Mouse (Mus musculus) embryonic facial prominence, embryonic 11.5 days (tissue): Measurements from ENCODE around the gene Pgbd5. TPM values are rescaled to one million over a fixed set of nuclear protein-coding genes. Genes with fewer than 3 reads are reported as not detected.

Experiments used
- ATAC-seq: fragments of 200-750 bp; cut with Nextera tagmentation; replicated peaks from 2 replicates; pipeline ENCODE4 v1.8.0; 2017; ENCODE audit warnings: low read depth; ENCODE audit not compliant: insufficient number of reproducible peaks, low FRiP score, low TSS enrichment
- DNase-seq: peaks from one replicate; pipeline ENCODE4 v3.0.0-alpha.2; 2015; ENCODE audit warnings: low spot score
- H3K27ac ChIP-seq: fragments of 300-500 bp; sonication (generic); replicated peaks from 2 replicates; pipeline ENCODE4 v1.5.1; 2014; ENCODE audit warnings: mild to moderate bottlenecking, low read depth, low read length, control low read depth
- H3K27me3 ChIP-seq: fragments of 300-500 bp; sonication (generic); 2 replicates; pipeline ENCODE4 v1.6.1; 2014; ENCODE audit warnings: mild to moderate bottlenecking, low read length, moderate library complexity, mixed read lengths; ENCODE audit not compliant: control insufficient read depth, insufficient read depth
- H3K36me3 ChIP-seq: fragments of 300-500 bp; sonication (generic); replicated peaks from 2 replicates; pipeline ENCODE4 v1.6.1; 2014; ENCODE audit warnings: low read depth, mild to moderate bottlenecking, low read length, moderate library complexity, mixed read lengths; ENCODE audit not compliant: control insufficient read depth, insufficient read depth
- H3K4me1 ChIP-seq: fragments of 300-500 bp; sonication (generic); 2 replicates; pipeline ENCODE4 v1.6.1; 2014; ENCODE audit warnings: low read length, mixed read lengths; ENCODE audit not compliant: control insufficient read depth, insufficient read depth
- H3K4me2 ChIP-seq: fragments of 300-500 bp; sonication (generic); 2 replicates; pipeline ENCODE4 v1.6.1; 2014; ENCODE audit warnings: low read depth, mild to moderate bottlenecking, control low read depth, low read length, moderate library complexity
- H3K4me3 ChIP-seq: fragments of 300-500 bp; sonication (generic); 2 replicates; pipeline ENCODE4 v1.5.1; 2014; ENCODE audit warnings: low read depth, low read length, control low read depth
- H3K9ac ChIP-seq: fragments of 300-500 bp; sonication (generic); replicated peaks from 2 replicates; pipeline ENCODE4 v1.6.1; 2014; ENCODE audit warnings: mild to moderate bottlenecking, control low read depth, low read length
- H3K9me3 ChIP-seq: fragments of 300-500 bp; sonication (generic); replicated peaks from 2 replicates; pipeline ENCODE4 v1.6.1; 2016; ENCODE audit warnings: mild to moderate bottlenecking, low read length, inconsistent platforms, mixed read lengths; ENCODE audit not compliant: control insufficient read depth
- WGBS: fragments of 180-500 bp; shearing (Covaris S2); extraction: QIAGEN DNeasy Blood & Tissue Kit; methylation state at CpG from one replicate; pipeline ENCODE4 v1.1.7; 2014; 5-methylcytosine and 5-hydroxymethylcytosine counted together
- polyA plus RNA-seq: library from polyadenylated mRNA; unstranded; fragments of >200 nt; fragmentation: Nextera tagmentation; extraction: Ambion mirVana; gene quantifications from 2 replicates; pipeline ENCODE4 v1.2.1, GENCODE M21; 2014

Pgbd5 gene
- polyA plus RNA-seq, 1 experiment from 2014 or later = 2.3 TPM

GRCm38 (mm10) chr8:124463111-124463510 is 23.7 kb upstream of the Pgbd5 start:
- 35% methylated on average over 4 of the region's 4 CpGs for WGBS
- Histone ChIP-seq H3K27ac (no peak overlapping the region), H3K4me3 (no peak overlapping the region), H3K27me3 (no peaks in the 10 kb centered on the region), H3K4me1 (no peaks in the 10 kb centered on the region), H3K9ac (no peak overlapping the region), H3K4me2 (no peak overlapping the region), H3K9me3 (no peaks in the 10 kb centered on the region), H3K36me3 (no peaks in the 10 kb centered on the region)
- ATAC-seq = no peak
- no peak for DNase-seq

- 85% methylated on average over 9 of the region's 9 CpGs for WGBS
- Histone ChIP-seq H3K36me3 (no peaks in the 10 kb centered on the region), H3K27me3 (no peaks in the 10 kb centered on the region), H3K4me3 (no peak overlapping the region), H3K9me3 (no peaks in the 10 kb centered on the region), H3K9ac (no peak overlapping the region), H3K4me1 (no peaks in the 10 kb centered on the region), H3K27ac (no peak overlapping the region), H3K4me2 (no peak overlapping the region)
- ATAC-seq = no peak
- no peak for DNase-seq
Observed at GRCm38 (mm10) chr8:124462192-124462591, 22.7 kb upstream of the Pgbd5 start.

DNA sequence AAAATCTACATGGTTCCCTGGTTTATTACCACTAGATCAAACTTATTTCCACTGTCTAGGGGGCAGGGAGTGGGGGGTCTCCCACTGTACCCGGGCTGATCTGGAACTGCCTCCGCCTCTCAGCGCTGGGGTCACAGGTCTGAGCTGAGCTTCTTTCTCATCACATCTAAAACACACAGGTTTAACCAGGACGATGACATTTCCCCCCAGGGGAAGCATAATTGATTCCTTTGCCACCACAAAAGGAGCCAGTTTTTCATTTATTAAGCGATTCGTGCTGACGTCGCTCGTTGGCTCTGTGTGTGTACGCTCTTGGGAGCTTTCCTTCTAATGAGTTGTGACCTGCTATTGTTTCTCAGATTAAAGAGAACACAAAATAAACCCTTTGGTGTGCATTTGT is 21.6 kb upstream of the Pgbd5 start:
- Histone ChIP-seq H3K27me3 (no peaks in the 10 kb centered on the region), H3K4me3 (no peak overlapping the region), H3K4me2 (no peak overlapping the region), H3K9me3 (no peaks in the 10 kb centered on the region), H3K36me3 (no peaks in the 10 kb centered on the region), H3K4me1 (no peaks in the 10 kb centered on the region), H3K9ac (no peak overlapping the region), H3K27ac (no peak overlapping the region)
- no peak for ATAC-seq
- no peak for DNase-seq
- WGBS = 45% methylated on average over 10 of the region's 10 CpGs

- Histone ChIP-seq H3K4me1 (no peaks in the 10 kb centered on the region), H3K9ac (no peak overlapping the region), H3K27me3 (no peaks in the 10 kb centered on the region), H3K36me3 (no peaks in the 10 kb centered on the region), H3K4me2 (no peak overlapping the region), H3K9me3 (no peaks in the 10 kb centered on the region), H3K27ac (no peak overlapping the region), H3K4me3 (no peak overlapping the region)
- ATAC-seq = no peak
- DNase-seq = no peak
- WGBS = 70% methylated on average over 4 of the region's 4 CpGs
Observed at GRCm38 (mm10) chr8:124460660-124461059, 21.2 kb upstream of the Pgbd5 start.

DNA sequence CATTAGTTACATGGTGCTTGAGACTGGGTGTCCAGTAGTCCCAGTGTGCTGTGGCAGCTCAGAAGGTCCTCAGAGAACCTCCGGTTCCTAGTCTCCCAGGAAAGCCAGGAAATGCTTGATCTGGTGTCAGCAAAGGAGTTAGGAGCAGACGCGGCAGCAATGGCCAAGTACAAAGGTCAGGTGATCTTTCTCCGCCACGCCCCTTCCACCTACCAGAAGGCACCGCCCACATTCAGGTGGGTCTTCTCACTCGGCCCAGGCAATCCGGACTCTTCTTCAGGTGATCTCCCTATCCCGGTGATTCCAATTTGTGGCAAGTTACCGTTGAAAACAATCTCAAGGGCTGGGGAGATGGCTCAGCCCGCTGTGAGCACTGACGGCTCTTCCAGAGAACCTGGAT is 20.2 kb upstream of the Pgbd5 start:
- Histone ChIP-seq H3K27me3 (no peaks in the 10 kb centered on the region), H3K9me3 (no peaks in the 10 kb centered on the region), H3K9ac (no peak overlapping the region), H3K27ac (no peak overlapping the region), H3K36me3 (no peaks in the 10 kb centered on the region), H3K4me2 (no peak overlapping the region), H3K4me1 (no peaks in the 10 kb centered on the region), H3K4me3 (no peak overlapping the region)
- DNase-seq = no peak
- WGBS = 38% methylated on average over 12 of the region's 12 CpGs
- ATAC-seq = no peak

- H3K27ac ChIP-seq = no peak overlapping the region
- WGBS = 35% methylated on average over 3 of the region's 3 CpGs
- no peak overlapping the region for H3K4me3 ChIP-seq
- H3K36me3 ChIP-seq = no peaks in the 10 kb centered on the region
- no peaks in the 10 kb centered on the region for H3K27me3 ChIP-seq
- H3K9me3 ChIP-seq = no peaks in the 10 kb centered on the region
- ATAC-seq (no peak), DNase-seq (no peak)
- no peak overlapping the region for H3K9ac ChIP-seq
- H3K4me1 ChIP-seq = no peaks in the 10 kb centered on the region
- H3K4me2 ChIP-seq = no peak overlapping the region
Observed at GRCm38 (mm10) chr8:124455359-124455758, 15.9 kb upstream of the Pgbd5 start.

DNA sequence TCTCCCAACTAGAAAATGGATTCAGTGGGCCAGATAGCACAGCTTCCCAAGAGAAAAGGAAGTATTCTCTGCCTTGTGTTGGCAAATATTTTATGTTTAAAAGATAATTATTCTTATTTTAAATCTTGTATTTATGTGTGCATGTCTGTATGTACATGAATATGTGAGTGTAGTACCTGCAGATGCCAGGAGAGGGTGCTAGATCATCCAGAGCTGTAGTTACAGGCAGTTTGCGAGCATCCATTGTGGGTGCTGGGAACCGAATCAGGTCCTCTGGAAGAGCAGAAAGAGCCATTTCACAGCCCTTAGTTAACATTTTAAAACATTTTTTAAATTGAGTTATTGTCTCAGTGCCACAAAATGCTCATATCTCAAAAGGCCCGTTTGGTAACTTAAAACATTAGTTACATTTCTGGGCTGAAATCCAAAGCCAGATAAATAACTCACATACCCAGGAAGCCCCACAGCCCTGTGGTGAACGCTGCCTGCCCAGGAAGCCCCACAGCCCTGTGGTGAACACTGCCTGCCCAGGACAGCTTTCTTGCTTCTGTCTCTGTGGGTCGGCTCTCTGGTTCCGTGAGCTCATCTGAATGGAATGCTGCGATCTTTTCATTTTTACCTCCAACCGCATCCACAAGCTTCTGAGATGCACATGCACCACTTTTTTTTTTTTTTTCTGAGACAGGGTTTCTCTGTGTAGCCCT is 10.9 kb upstream of the Pgbd5 start:
- Histone ChIP-seq H3K9me3 (no peaks in the 10 kb centered on the region), H3K4me1 (no peaks in the 10 kb centered on the region), H3K27me3 (no peaks in the 10 kb centered on the region), H3K4me3 (no peak overlapping the region), H3K9ac (no peak overlapping the region), H3K4me2 (no peak overlapping the region), H3K27ac (no peak overlapping the region), H3K36me3 (no peaks in the 10 kb centered on the region)
- DNase-seq (no peak), ATAC-seq (no peak)
- 88% methylated on average over 8 of the region's 8 CpGs for WGBS

GRCm38 (mm10) chr8:124448962-124449670 is 9.7 kb upstream of the Pgbd5 start:
- DNase-seq (no peak), ATAC-seq (no peak)
- Histone ChIP-seq H3K27me3 (no peaks in the 10 kb centered on the region), H3K4me2 (no peak overlapping the region), H3K4me3 (no peak overlapping the region), H3K36me3 (no peaks in the 10 kb centered on the region), H3K27ac (no peak overlapping the region), H3K9ac (no peak overlapping the region), H3K9me3 (no peaks in the 10 kb centered on the region), H3K4me1 (no peaks in the 10 kb centered on the region)
- 54% methylated on average over 10 of the region's 10 CpGs for WGBS
